In genomic region chr10:75880771-75881577, GRCm38 (mm10) we compare ENCODE assay signal across 9 mouse cellular contexts. TPM values are rescaled to one million over a fixed set of nuclear protein-coding genes. Genes with fewer than 3 reads are reported as not detected.
DNase-seq lines count a peak whose midpoint lies in the region; ATAC-seq lines count a peak whose summit lies in the region.
"Had no signal": no experiment of that assay in that cellular context is flagged by ENCODE, and none has a peak within 500 bp of the region (broad histone marks: within the 10 kb centered on the region; RNA-seq: fewer than 3 reads in every experiment).

No protein-coding gene starts in this region.

- no peaks in the 10 kb centered on the region for H3K9me3 ChIP-seq in heart, embryonic 15.5 days (replicated peaks)
- no peaks in the 10 kb centered on the region for H3K9me3 ChIP-seq in hindbrain, embryonic 12.5 days (replicated peaks)

- no peak overlapping the region for H3K4me2 ChIP-seq in heart, embryonic 15.5 days
- H3K4me2 ChIP-seq in hindbrain, embryonic 12.5 days (replicated peaks): no peak overlapping the region

- H3K27ac ChIP-seq in heart, embryonic 15.5 days: peak overlapping the region; percentile 25
- peak overlapping the region; percentile 76 for H3K27ac ChIP-seq in hindbrain, embryonic 12.5 days

- no peak overlapping the region for H3K9ac ChIP-seq in heart, embryonic 15.5 days
- no peak overlapping the region for H3K9ac ChIP-seq in hindbrain, embryonic 12.5 days

- no peaks in the 10 kb centered on the region for H3K27me3 ChIP-seq in heart, embryonic 15.5 days
- H3K27me3 ChIP-seq in hindbrain, embryonic 12.5 days: no peaks in the 10 kb centered on the region; the same call in 1 of the 2 replicates

- no peak overlapping the region for H3K4me3 ChIP-seq in heart, embryonic 15.5 days
- H3K4me3 ChIP-seq in hindbrain, embryonic 12.5 days: no peak overlapping the region

- ATAC-seq in heart, embryonic 15.5 days (replicated peaks; ENCODE audit: insufficient number of reproducible peaks, insufficient read depth, low FRiP score, low read depth): no peak
- ATAC-seq in hindbrain, embryonic 12.5 days (ENCODE audit: low FRiP score): no peak

- 57% methylated on average over 6 of the region's 6 CpGs for WGBS in heart, embryonic 15.5 days
- 60% methylated on average over 6 of the region's 6 CpGs for WGBS in hindbrain, embryonic 12.5 days

- peaks cover 6% of the 10 kb centered on the region for H3K4me1 ChIP-seq in heart, embryonic 15.5 days (replicated peaks)
- H3K4me1 ChIP-seq in hindbrain, embryonic 12.5 days: peaks cover 18% of the 10 kb centered on the region

- DNase-seq in heart, adult 11 months: no peak
- DNase-seq in urinary bladder, postnatal 14 days (ENCODE audit: low spot score): peak; percentile 51
- no peak for DNase-seq in urinary bladder, postnatal 25 days (ENCODE audit: low spot score)
- DNase-seq in testis, postnatal 10 days (ENCODE audit: low spot score): peak; percentile 40
- DNase-seq in gastrocnemius, postnatal 4 days (ENCODE audit: low spot score in 2 of 2): no peak
- no peak for DNase-seq in embryo, embryonic 10.5 days (ENCODE audit: low spot score)

- no peaks in the 10 kb centered on the region for H3K36me3 ChIP-seq in heart, embryonic 15.5 days
- no peaks in the 10 kb centered on the region for H3K36me3 ChIP-seq in hindbrain, embryonic 12.5 days

RNA-seq across cellular contexts. Expression of gene Derl3, which starts 12.2 kb away (rescaled TPM):
- polyA plus RNA-seq in heart, embryonic 15.5 days (2015; fragmentation: Nextera tagmentation; extraction: Ambion mirVana): 1.4 and 1.9 TPM in 2 replicates
- polyA plus RNA-seq in hindbrain, embryonic 12.5 days (2016; fragmentation: Nextera tagmentation; extraction: Ambion mirVana): 2.7 and 2.9 TPM in 2 replicates
- total RNA-seq in gastrocnemius, postnatal 4 days (2021): 1 to 10 TPM in 1 of 2 experiments, under 1 TPM in 1; 0.96 to 1.0 TPM
- total RNA-seq: common myeloid progenitor, adult 5-6 weeks had no signal

RNA-seq across cellular contexts. Expression of gene Mif, which starts 20.9 kb away (rescaled TPM):
- polyA plus RNA-seq in heart, embryonic 15.5 days (2015; fragmentation: Nextera tagmentation; extraction: Ambion mirVana): 1,758 and 1,798 TPM in 2 replicates
- polyA plus RNA-seq in hindbrain, embryonic 12.5 days (2016; fragmentation: Nextera tagmentation; extraction: Ambion mirVana): 1,134 and 1,420 TPM in 2 replicates
- total RNA-seq in gastrocnemius, postnatal 4 days (2021): 100 to 1,000 TPM; 164 TPM

RNA-seq across cellular contexts. Expression of gene Smarcb1, which starts 40.4 kb away (rescaled TPM):
- polyA plus RNA-seq in heart, embryonic 15.5 days (2015; fragmentation: Nextera tagmentation; extraction: Ambion mirVana): 93.7 and 118 TPM in 2 replicates
- 296 and 298 TPM in 2 replicates for polyA plus RNA-seq in hindbrain, embryonic 12.5 days (2016; fragmentation: Nextera tagmentation; extraction: Ambion mirVana)
- 10 to 100 TPM; 55.0 to 60.2 TPM for total RNA-seq in gastrocnemius, postnatal 4 days (2021)

RNA-seq across cellular contexts. Expression of gene Gstt2, which starts 43.8 kb away (rescaled TPM):
- polyA plus RNA-seq in heart, embryonic 15.5 days (2015; fragmentation: Nextera tagmentation; extraction: Ambion mirVana): 10.4 and 16.3 TPM in 2 replicates
- 7.9 and 8.4 TPM in 2 replicates for polyA plus RNA-seq in hindbrain, embryonic 12.5 days (2016; fragmentation: Nextera tagmentation; extraction: Ambion mirVana)
- total RNA-seq in gastrocnemius, postnatal 4 days (2021): 1 to 10 TPM; 7.6 to 9.2 TPM

RNA-seq across cellular contexts. Expression of gene Chchd10, which starts 52.0 kb away (rescaled TPM):
- 530 and 565 TPM in 2 replicates for polyA plus RNA-seq in heart, embryonic 15.5 days (2015; fragmentation: Nextera tagmentation; extraction: Ambion mirVana)
- 15.4 and 15.5 TPM in 2 replicates for polyA plus RNA-seq in hindbrain, embryonic 12.5 days (2016; fragmentation: Nextera tagmentation; extraction: Ambion mirVana)
- 100 to 1,000 TPM; 390 to 396 TPM for total RNA-seq in gastrocnemius, postnatal 4 days (2021)

Comparison
In these comparisons a context has a peak if more than half of its experiments do, and no peak if none do; other contexts are left out.
1. DNase-seq: peak in urinary bladder, postnatal 14 days (single experiment) and testis, postnatal 10 days (single experiment); none in heart, adult 11 months (single experiment), urinary bladder, postnatal 25 days (single experiment), gastrocnemius, postnatal 4 days (0 of 2) and embryo, embryonic 10.5 days (single experiment).